Mouse (Mus musculus) layer of hippocampus, postnatal 25 days (tissue): ENCODE results near the gene Pccb. TPM values are rescaled to one million over a fixed set of nuclear protein-coding genes. Genes with fewer than 3 reads are reported as not detected.

Experiments used
- DNase-seq, 2 experiments: peaks; one replicate each; pipeline ENCODE4 v3.0.0; 2022; ENCODE audit warnings: mixed read lengths in 2 of 2, low spot score in 1 of 2; ENCODE audit errors: extremely low spot score in 1 of 2
- total RNA-seq, 2 experiments: library from RNA; stranded (reverse); gene quantifications; 2 replicates each; pipeline ENCODE4 v1.2.3; 2021

Gene Pccb
- total RNA-seq, 2 experiments from 2014 or later, result 44.7 to 45.6 TPM

DNA sequence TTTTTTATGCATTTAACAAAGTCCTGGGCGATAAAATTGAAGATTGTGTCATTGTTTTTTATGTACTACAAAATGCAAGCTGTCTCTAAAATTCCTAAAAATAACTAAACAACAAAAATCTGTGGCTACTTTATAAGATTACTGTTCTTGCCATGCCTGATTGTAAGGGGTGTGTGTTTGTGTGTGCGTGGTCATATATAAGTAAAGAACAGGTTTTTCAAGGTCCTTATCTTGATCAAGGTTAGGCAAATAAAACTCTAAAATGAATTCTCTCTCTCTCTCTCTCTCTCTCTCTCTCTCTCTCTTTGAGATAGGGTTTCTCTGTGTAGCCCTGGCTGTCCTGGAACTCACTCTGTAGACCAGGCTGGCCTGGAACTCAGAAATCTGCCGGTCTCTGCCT, 17.3 kb upstream of the Pccb start:
- DNase-seq, result no peak

DNA sequence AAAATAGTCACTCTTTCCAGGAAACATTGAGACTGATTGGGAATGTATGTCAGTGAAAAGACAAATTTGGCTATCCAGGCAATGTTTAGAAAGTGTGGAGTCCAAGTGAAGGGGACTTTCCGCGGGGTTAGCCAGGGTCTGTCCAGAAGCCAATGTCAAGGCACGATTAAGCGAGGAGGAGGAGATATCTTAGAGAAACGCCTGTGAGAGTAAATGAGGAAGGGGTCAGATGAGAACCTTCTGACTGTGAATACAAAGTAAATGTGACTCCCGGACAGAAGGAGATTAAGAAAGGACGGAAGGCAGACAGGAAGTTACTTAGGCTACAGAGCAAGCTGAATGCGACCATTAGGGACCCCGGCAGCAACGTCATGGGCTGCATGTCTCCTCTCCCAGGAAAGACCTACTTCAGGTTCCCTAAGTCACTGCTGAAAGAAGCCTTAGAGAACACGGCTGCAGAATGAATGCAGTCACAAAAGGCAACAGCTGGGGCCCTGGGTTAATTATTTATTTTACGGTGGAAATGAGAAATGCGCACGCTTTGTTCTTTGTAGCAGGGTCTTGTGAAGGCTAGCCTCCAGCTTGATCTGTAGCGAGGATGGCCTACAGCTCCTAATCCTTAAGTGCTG, 11.1 kb upstream of the Pccb start:
- no peak for DNase-seq

DNA sequence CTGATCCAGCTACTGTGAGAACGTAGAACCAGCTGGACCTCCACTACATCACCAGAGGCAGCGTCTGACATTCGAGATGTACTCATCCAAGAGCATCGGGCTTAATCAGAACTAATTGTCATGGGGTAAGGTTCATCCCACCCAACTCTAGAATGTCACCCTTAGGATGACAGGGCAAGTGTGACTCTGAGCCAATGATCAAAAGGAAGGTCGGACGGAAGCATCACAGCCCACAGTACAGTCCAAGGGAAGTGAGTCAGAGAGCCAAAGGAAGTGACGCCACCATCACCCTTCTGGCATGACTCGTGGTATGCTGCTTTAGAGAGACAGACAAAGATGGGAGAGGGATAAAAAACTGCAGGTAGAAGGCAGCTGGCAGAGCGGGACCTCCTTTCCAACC, 7.6 kb upstream of the Pccb start:
- DNase-seq, result no peak

DNA sequence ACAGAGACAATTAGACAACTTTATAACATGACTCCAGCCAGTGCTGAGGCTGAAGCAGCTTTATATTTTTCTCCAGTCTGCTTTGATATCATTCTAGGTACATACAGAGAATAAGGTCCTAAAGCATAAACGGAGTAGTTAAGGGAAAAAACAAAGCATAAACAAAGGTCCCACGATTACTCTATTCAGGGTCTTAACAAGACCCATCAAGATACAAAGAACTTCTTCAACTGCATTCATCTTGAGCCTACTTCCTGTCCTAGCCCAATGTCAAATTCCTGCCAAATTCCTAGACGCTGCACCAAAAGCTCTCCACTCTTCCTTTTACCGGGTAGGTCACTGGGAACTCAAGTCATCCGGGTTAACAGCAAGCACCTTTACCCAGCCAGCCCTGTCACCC, 6.8 kb upstream of the Pccb start:
- no peak for DNase-seq

GRCm38 (mm10) chr9:101038634-101039033, 3.9 kb upstream of the Pccb start:
- no peak for DNase-seq

DNA sequence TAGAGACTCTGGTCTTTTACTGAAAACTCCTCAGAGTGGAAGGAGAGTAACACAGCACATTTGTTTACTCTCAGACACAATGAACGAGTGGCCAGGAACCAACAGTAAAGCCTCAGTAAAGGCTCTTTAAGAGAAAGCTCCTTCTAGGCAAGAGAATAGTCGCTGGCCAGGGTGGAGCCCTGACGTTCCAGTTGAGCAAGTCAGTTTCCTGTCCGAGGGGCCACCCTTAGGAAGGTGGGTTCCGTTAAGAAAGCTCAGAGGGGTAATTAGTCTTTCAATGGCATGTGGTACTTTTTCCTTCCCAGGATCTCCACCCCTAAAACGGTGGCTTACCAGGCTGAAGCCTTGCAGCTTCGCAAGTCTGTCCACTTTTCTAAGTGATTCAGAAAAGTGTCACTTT, 2.7 kb upstream of the Pccb start:
- DNase-seq, result no peak

- DNase-seq, result no peak
These were observed 2.2 kb upstream of the Pccb start for GRCm38 (mm10) chr9:101036876-101037275.

DNA sequence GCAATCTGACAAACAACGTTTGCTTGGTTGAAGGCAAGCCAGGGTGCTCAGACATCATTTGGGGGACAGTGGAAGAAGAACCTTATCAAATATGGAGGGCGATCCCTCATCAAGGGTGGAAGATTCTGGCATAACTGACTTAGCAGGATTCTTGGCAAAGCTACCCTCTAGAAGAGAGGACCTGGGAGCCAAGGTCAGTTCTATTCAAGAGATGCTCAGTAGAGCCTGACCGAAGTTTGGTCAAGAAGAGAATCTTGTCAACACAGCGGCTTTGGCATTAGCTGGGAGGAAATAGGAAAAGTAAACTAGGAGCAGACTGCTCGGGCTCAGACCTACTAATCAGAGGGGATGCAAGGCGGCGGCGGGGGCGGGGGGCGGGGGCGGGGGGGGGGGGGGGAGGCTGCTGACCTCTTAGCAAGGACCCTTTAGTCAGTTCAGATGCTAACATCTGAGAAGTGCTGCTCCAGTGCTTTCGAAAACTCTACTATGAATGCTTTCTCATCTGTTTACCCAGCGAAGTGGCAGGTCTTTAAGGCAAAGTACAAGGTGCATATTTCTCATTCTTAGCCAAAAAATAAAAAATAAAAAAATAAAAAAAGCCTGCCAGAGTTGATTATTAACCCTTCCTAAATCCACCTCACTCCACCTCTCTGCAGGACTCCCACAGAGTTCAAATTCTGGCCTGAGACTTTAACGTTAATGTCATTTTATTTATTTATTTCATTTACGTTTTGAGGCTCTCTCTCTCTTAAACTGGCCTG, 1.3 kb upstream of the Pccb start:
- no peak for DNase-seq

GRCm38 (mm10) chr9:101033761-101034447, 794 bp downstream of the Pccb start:
- no peak for DNase-seq

- no peak for DNase-seq
These were observed 15.9 kb downstream of the Pccb start for GRCm38 (mm10) chr9:101018768-101019167.

DNA sequence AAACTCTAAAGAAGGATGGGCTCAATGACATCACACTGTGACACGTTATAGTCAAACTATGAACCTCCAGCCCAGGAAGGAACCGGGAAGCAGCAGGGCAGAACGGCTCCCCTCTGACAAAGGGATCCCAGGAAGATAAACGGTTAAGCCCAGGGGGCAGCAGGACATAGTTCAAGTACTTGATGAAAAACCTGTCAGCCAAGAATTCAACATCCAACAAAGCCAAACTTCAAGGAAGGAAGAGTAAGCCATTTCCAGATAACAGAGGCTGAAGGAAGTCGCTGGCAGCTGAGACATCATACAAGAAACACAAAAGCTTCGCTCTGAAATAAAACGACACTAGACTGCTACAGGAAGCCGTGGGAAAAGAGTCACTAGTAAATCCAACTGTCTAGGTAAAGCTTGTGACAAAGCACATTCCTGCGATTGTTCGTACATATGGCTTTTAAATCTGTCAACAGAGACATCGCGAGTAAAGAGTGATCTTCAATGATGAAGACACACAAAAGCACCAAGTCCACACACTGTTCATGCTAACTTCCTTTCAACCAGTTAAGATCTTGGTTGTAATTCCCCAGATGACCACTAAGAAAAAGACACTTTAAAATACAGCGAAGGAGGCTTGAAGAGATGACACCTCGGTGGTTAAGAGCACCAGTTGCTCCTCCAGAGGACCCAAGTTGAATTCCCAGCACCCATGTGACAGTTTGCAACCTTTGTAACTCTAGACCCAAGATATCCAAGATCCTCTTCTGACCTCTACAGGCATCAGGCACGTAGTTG, 16.8 kb downstream of the Pccb start:
- DNase-seq, result no peak

GRCm38 (mm10) chr9:101015324-101015723, 19.4 kb downstream of the Pccb start:
- DNase-seq, result no peak

- no peak for DNase-seq
These were observed 22.3 kb downstream of the Pccb start for GRCm38 (mm10) chr9:101012433-101012832.

GRCm38 (mm10) chr9:101005866-101006265, 28.8 kb downstream of the Pccb start:
- DNase-seq, result no peak

GRCm38 (mm10) chr9:101003302-101003701, 31.4 kb downstream of the Pccb start:
- DNase-seq, result no peak

GRCm38 (mm10) chr9:101002841-101003240, 31.9 kb downstream of the Pccb start:
- DNase-seq, result no peak

GRCm38 (mm10) chr9:101002053-101002452, 32.6 kb downstream of the Pccb start:
- no peak for DNase-seq

DNA sequence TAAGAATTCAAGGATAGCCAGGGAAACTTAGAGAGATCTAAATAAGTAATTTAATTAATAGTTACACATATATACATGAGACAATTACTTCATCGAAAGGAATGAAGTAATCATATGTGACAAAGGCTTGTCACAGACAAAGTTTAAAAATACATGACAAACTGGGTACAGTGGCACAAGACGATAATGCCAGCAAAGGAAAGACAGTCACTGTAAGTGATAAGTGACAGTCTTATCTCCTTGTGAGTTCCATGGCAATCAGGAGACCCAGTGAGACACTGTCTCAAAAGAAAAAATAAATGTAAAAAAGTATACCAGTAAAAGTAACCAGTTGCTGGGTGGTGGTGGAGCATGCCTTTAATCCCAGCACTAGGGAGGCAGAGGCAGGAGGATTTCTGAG, 37.6 kb downstream of the Pccb start:
- DNase-seq, result no peak

DNA sequence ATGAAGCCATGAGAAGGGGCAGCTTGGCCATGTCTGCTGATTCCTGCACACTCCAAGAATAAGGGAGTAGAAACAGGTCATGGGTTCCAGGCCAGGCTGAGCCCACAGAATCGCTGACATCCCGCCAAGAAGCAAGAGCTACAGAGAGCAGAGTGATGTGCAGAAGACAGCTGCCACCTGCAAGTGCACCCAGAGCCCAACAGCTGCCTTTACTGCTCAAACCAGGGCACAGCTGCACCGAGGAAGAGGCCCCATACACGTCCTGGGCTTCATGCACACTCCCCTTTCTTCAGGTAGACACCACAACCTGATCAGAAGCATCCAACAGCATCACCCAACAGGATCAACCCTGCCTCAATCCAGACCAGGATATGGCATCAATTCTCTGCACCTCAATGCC, 40.8 kb downstream of the Pccb start:
- no peak for DNase-seq

DNA sequence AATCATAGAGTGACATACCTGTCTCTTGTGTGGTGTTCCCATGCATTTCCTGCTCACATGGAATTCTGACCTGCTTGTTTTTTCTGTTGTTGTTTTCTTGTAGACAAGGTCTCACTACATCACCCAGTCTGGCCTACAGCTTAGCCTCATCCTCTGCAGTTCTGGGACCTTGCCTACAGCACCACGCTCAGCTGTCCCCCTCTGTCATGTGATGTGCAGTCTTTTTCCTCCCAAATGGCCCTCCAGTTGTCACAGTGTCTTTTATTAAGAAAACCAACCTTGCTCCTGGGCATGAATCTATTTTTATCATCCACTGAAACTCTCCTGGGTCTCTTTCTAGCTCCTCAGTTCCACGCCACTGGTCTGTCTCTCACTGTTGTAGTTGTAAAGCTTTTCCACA, 42.5 kb downstream of the Pccb start:
- no peak for DNase-seq

GRCm38 (mm10) chr9:100991321-100991720, 43.4 kb downstream of the Pccb start:
- no peak for DNase-seq
